Mouse (Mus musculus) thymus, postnatal 4 days (tissue): ENCODE results near the gene Mpp3.

Source experiments
- DNase-seq: peaks from one replicate; pipeline ENCODE4 v3.0.0; 2021

The Mpp3 gene

GRCm38 (mm10) chr11:102039487-102040137 lies 11.4 kb upstream of the Mpp3 start:
- DNase-seq: no peak

GRCm38 (mm10) chr11:102037789-102038188 lies 9.5 kb upstream of the Mpp3 start:
- DNase-seq: no peak

- DNase-seq: no peak
Measured at GRCm38 (mm10) chr11:102036336-102036735, 8.1 kb upstream of the Mpp3 start.

- no peak for DNase-seq
Measured at GRCm38 (mm10) chr11:102035456-102035960, 7.2 kb upstream of the Mpp3 start.

- no peak for DNase-seq
Measured at GRCm38 (mm10) chr11:102034887-102035286, 6.6 kb upstream of the Mpp3 start.

GRCm38 (mm10) chr11:102033055-102033591 lies 4.9 kb upstream of the Mpp3 start:
- DNase-seq: no peak

GRCm38 (mm10) chr11:102031149-102031548 lies 2.9 kb upstream of the Mpp3 start:
- DNase-seq: no peak

GRCm38 (mm10) chr11:102029966-102030365 lies 1.7 kb upstream of the Mpp3 start:
- no peak for DNase-seq

GRCm38 (mm10) chr11:102029304-102029703 lies 1.0 kb upstream of the Mpp3 start:
- no peak for DNase-seq

GRCm38 (mm10) chr11:102027361-102028017 lies 772 bp downstream of the Mpp3 start:
- DNase-seq: no peak

GRCm38 (mm10) chr11:102026694-102027360 lies 1.4 kb downstream of the Mpp3 start:
- peak; percentile 61 for DNase-seq

GRCm38 (mm10) chr11:102025991-102026660 lies 2.1 kb downstream of the Mpp3 start:
- peak; percentile 30 for DNase-seq

GRCm38 (mm10) chr11:102025354-102025753 lies 2.9 kb downstream of the Mpp3 start:
- no peak for DNase-seq

- DNase-seq: no peak
Measured at GRCm38 (mm10) chr11:102024875-102025274, 3.4 kb downstream of the Mpp3 start.

- DNase-seq: no peak
Measured at GRCm38 (mm10) chr11:102024084-102024758, 4.0 kb downstream of the Mpp3 start.

GRCm38 (mm10) chr11:102023406-102023805 lies 4.9 kb downstream of the Mpp3 start:
- no peak for DNase-seq

GRCm38 (mm10) chr11:102021196-102021595 lies 7.1 kb downstream of the Mpp3 start:
- no peak for DNase-seq

GRCm38 (mm10) chr11:102019736-102020135 lies 8.5 kb downstream of the Mpp3 start:
- DNase-seq: no peak

GRCm38 (mm10) chr11:102016136-102016535 lies 12.1 kb downstream of the Mpp3 start:
- no peak for DNase-seq

GRCm38 (mm10) chr11:102015472-102015871 lies 12.8 kb downstream of the Mpp3 start:
- DNase-seq: peak; percentile 16

- no peak for DNase-seq
Measured at GRCm38 (mm10) chr11:102013201-102013600, 15.1 kb downstream of the Mpp3 start.

GRCm38 (mm10) chr11:102011510-102011909 lies 16.8 kb downstream of the Mpp3 start:
- DNase-seq: no peak
